Mouse (Mus musculus): ENCODE results near the gene Gsdma2. TPM values are rescaled to one million over a fixed set of nuclear protein-coding genes. Genes with fewer than 3 reads are reported as not detected.
"Not testable (repeated sequence)": the region's sequence is repeated elsewhere in the genome, so short reads cannot be mapped to it uniquely, and the experiment has no call there.

Gsdma2 gene
- total RNA-seq, 1 experiment: not detected

GRCm38 (mm10) chr11:98645946-98646345 lies 613 bp upstream of the Gsdma2 start:
- H3K36me3 ChIP-seq (ENCODE audit: control insufficient read depth, insufficient read depth, low read length, poor library complexity, severe bottlenecking): no peaks in the 10 kb centered on the region
- in situ Hi-C loops (cut with MboI; ENCODE audit: low sequenced_read_pairs in 2 of 2, unreplicated experiment in 2 of 2): no loop called here
- no peak overlapping the region for H3K4me3 ChIP-seq (ENCODE audit: insufficient read depth in 1 of 2, low read depth in 1 of 2, low read length in 2 of 2, poor library complexity in 1 of 2, severe bottlenecking in 1 of 2)
- TF ChIP-seq ZNF384 (IDR thresholded peaks at IDR 0.05; ENCODE audit: low read depth, low read length) (no peak), CHD2 (IDR thresholded peaks at IDR 0.05; ENCODE audit: low read depth, low read length) (no peak), HCFC1 (IDR thresholded peaks at IDR 0.05; ENCODE audit: borderline replicate concordance, insufficient read depth, low read length) (no peak), ZC3H11A (IDR thresholded peaks at IDR 0.05; ENCODE audit: borderline replicate concordance, low read depth, low read length) (no peak), MAFK (IDR thresholded peaks at IDR 0.05; ENCODE audit: insufficient read depth, low read depth, low read length) (no peak)
- H3K9me3 ChIP-seq (ENCODE audit: control insufficient read depth, insufficient read depth, low read depth, low read length): no peaks in the 10 kb centered on the region
- no peak overlapping the region for H3K27ac ChIP-seq (ENCODE audit: insufficient read depth, low read depth, low read length, poor library complexity, severe bottlenecking)
- no peak overlapping the region for H3K9ac ChIP-seq (ENCODE audit: insufficient read depth, low read depth, low read length, poor library complexity, severe bottlenecking)
- H3K4me1 ChIP-seq (ENCODE audit: control insufficient read depth in 2 of 2, insufficient read depth in 2 of 2, low read length in 2 of 2, poor library complexity in 1 of 2): no peaks in the 10 kb centered on the region
- DNase-seq (ENCODE audit: low read depth, low spot score): no peak

- in situ Hi-C loops (cut with MboI; ENCODE audit: low sequenced_read_pairs in 2 of 2, unreplicated experiment in 2 of 2); H3K36me3 ChIP-seq (ENCODE audit: control insufficient read depth, insufficient read depth, low read length, poor library complexity, severe bottlenecking); H3K9ac ChIP-seq (ENCODE audit: insufficient read depth, low read depth, low read length, poor library complexity, severe bottlenecking); DNase-seq (ENCODE audit: low read depth, low spot score); H3K4me3 ChIP-seq (ENCODE audit: insufficient read depth in 1 of 2, low read depth in 1 of 2, low read length in 2 of 2, poor library complexity in 1 of 2, severe bottlenecking in 1 of 2); H3K9me3 ChIP-seq (ENCODE audit: control insufficient read depth, insufficient read depth, low read depth, low read length); H3K4me1 ChIP-seq (ENCODE audit: control insufficient read depth in 2 of 2, insufficient read depth in 2 of 2, low read length in 2 of 2, poor library complexity in 1 of 2); H3K27ac ChIP-seq (ENCODE audit: insufficient read depth, low read depth, low read length, poor library complexity, severe bottlenecking): not testable (repeated sequence)
- TF ChIP-seq ZC3H11A (IDR thresholded peaks at IDR 0.05; ENCODE audit: borderline replicate concordance, low read depth, low read length): peak; percentile 29; the same call in 1 of the 2 replicates
Observed at GRCm38 (mm10) chr11:98655076-98655475, 8.5 kb downstream of the Gsdma2 start.

GRCm38 (mm10) chr11:98660517-98660916 lies 14.0 kb downstream of the Gsdma2 start:
- Histone ChIP-seq H3K36me3 (ENCODE audit: control insufficient read depth, insufficient read depth, low read length, poor library complexity, severe bottlenecking) (no peaks in the 10 kb centered on the region), H3K9me3 (ENCODE audit: control insufficient read depth, insufficient read depth, low read depth, low read length) (no peaks in the 10 kb centered on the region), H3K9ac (ENCODE audit: insufficient read depth, low read depth, low read length, poor library complexity, severe bottlenecking) (no peak overlapping the region), H3K27ac (ENCODE audit: insufficient read depth, low read depth, low read length, poor library complexity, severe bottlenecking) (no peak overlapping the region), H3K4me3 (ENCODE audit: insufficient read depth in 1 of 2, low read depth in 1 of 2, low read length in 2 of 2, poor library complexity in 1 of 2, severe bottlenecking in 1 of 2) (no peak overlapping the region), H3K4me1 (ENCODE audit: control insufficient read depth in 2 of 2, insufficient read depth in 2 of 2, low read length in 2 of 2, poor library complexity in 1 of 2) (peaks cover 0 to 4% of the 10 kb centered on the region in 2 experiments; a peak in 1 of 4 replicates)
- no peak for TF ChIP-seq ZNF384 (IDR thresholded peaks at IDR 0.05; ENCODE audit: low read depth, low read length)
- TF ChIP-seq CHD2 (IDR thresholded peaks at IDR 0.05; ENCODE audit: low read depth, low read length): no peak
- TF ChIP-seq MAFK (IDR thresholded peaks at IDR 0.05; ENCODE audit: insufficient read depth, low read depth, low read length): no peak
- 0 out of 2 replicates have a peak, but pooled peaks have one; percentile 15 for TF ChIP-seq ZC3H11A (IDR thresholded peaks at IDR 0.05; ENCODE audit: borderline replicate concordance, low read depth, low read length)
- TF ChIP-seq HCFC1 (IDR thresholded peaks at IDR 0.05; ENCODE audit: borderline replicate concordance, insufficient read depth, low read length): no peak
- in situ Hi-C loops (cut with MboI; ENCODE audit: low sequenced_read_pairs in 2 of 2, unreplicated experiment in 2 of 2): no loop called here
- peak; percentile 48 for DNase-seq (ENCODE audit: low read depth, low spot score)

DNA sequence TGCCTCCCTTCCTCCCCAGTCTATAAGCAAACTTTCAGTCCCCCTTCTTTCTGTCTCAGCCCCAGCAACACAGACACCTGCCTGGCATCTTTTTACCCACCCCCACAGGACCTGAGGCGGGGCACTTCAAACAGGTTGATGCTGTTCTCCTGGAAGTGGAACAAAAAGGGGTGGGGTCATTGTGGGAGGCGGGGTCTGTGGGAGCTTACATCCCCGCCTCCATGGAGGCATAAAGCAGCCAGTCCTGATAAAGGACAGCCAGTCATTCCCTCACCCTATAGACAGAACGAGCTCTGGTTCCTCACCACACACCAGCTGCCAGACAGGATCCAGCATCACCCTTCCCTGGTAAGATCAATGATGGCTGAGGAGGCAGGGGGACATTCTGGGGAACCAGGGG lies 17.5 kb downstream of the Gsdma2 start, which contains the start of gene Gsdma:
Gene Gsdma (plus strand): TSS at position 261 of the 400 bp plus-strand sequence.
- no peak within 1 kb of the TSS for H3K27ac ChIP-seq (ENCODE audit: insufficient read depth, low read depth, low read length, poor library complexity, severe bottlenecking)
- no peaks in the 10 kb centered on the region for H3K36me3 ChIP-seq (ENCODE audit: control insufficient read depth, insufficient read depth, low read length, poor library complexity, severe bottlenecking)
- no peak within 1 kb of the TSS for H3K9ac ChIP-seq (ENCODE audit: insufficient read depth, low read depth, low read length, poor library complexity, severe bottlenecking)
- in situ Hi-C loops (cut with MboI; ENCODE audit: low sequenced_read_pairs in 2 of 2, unreplicated experiment in 2 of 2): no loop called here
- no peak for TF ChIP-seq MAFK (IDR thresholded peaks at IDR 0.05; ENCODE audit: insufficient read depth, low read depth, low read length)
- TF ChIP-seq ZNF384 (IDR thresholded peaks at IDR 0.05; ENCODE audit: low read depth, low read length): no peak
- TF ChIP-seq ZC3H11A (IDR thresholded peaks at IDR 0.05; ENCODE audit: borderline replicate concordance, low read depth, low read length): no peak
- TF ChIP-seq CHD2 (IDR thresholded peaks at IDR 0.05; ENCODE audit: low read depth, low read length): no peak
- TF ChIP-seq HCFC1 (IDR thresholded peaks at IDR 0.05; ENCODE audit: borderline replicate concordance, insufficient read depth, low read length): no peak
- H3K4me3 ChIP-seq (ENCODE audit: insufficient read depth in 1 of 2, low read depth in 1 of 2, low read length in 2 of 2, poor library complexity in 1 of 2, severe bottlenecking in 1 of 2): no peak within 1 kb of the TSS
- H3K9me3 ChIP-seq (ENCODE audit: control insufficient read depth, insufficient read depth, low read depth, low read length): no peaks in the 10 kb centered on the region
- peaks cover 0 to 4% of the 10 kb centered on the region in 2 experiments; a peak in 1 of 4 replicates for H3K4me1 ChIP-seq (ENCODE audit: control insufficient read depth in 2 of 2, insufficient read depth in 2 of 2, low read length in 2 of 2, poor library complexity in 1 of 2)
- peak; percentile 49 for DNase-seq (ENCODE audit: low read depth, low spot score)

DNA sequence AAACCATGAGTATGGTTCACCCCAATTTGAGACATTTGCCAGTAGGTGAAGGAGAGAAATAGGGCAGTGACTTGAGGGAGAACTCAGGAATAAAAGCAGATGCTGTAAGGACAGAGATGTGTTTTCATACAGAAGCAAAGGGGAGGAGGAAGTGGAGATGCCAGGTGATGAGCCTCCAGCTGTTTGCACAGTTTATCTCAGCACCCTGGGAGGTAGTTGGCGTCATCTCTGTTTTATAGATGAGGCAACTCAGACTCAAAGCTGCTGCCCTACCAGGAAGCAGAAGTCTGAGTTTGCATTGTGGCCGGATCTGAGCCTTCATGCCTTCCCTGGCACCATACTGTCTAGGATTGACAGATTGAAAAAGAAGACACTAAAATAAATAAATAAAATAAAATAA lies 22.4 kb downstream of the Gsdma2 start:
- Histone ChIP-seq H3K4me3 (ENCODE audit: insufficient read depth in 1 of 2, low read depth in 1 of 2, low read length in 2 of 2, poor library complexity in 1 of 2, severe bottlenecking in 1 of 2) (no peak overlapping the region), H3K4me1 (ENCODE audit: control insufficient read depth in 2 of 2, insufficient read depth in 2 of 2, low read length in 2 of 2, poor library complexity in 1 of 2) (peaks cover under 1 to 4% of the 10 kb centered on the region in 2 experiments; a peak in 2 of 4 replicates), H3K36me3 (ENCODE audit: control insufficient read depth, insufficient read depth, low read length, poor library complexity, severe bottlenecking) (no peaks in the 10 kb centered on the region), H3K9ac (ENCODE audit: insufficient read depth, low read depth, low read length, poor library complexity, severe bottlenecking) (no peak overlapping the region), H3K27ac (ENCODE audit: insufficient read depth, low read depth, low read length, poor library complexity, severe bottlenecking) (no peak overlapping the region), H3K9me3 (ENCODE audit: control insufficient read depth, insufficient read depth, low read depth, low read length) (no peaks in the 10 kb centered on the region)
- no peak for DNase-seq (ENCODE audit: low read depth, low spot score)
- in situ Hi-C loops (cut with MboI; ENCODE audit: low sequenced_read_pairs in 2 of 2, unreplicated experiment in 2 of 2): no loop called here
- no peak for TF ChIP-seq CHD2 (IDR thresholded peaks at IDR 0.05; ENCODE audit: low read depth, low read length)
- no peak for TF ChIP-seq ZC3H11A (IDR thresholded peaks at IDR 0.05; ENCODE audit: borderline replicate concordance, low read depth, low read length)
- TF ChIP-seq HCFC1 (IDR thresholded peaks at IDR 0.05; ENCODE audit: borderline replicate concordance, insufficient read depth, low read length): no peak
